Mouse (Mus musculus) liver, adult 2 months (tissue): Measurements from ENCODE around the gene N4bp1.

Experiments
- CTCF ChIP-seq: fragments of 200-500 bp; IDR thresholded peaks from 2 replicates; pipeline ENCODE4 v1.5.1; 2011; ENCODE audit warnings: low read depth, low read length, control low read depth
- POLR2A ChIP-seq: fragments of 200-500 bp; IDR thresholded peaks from 2 replicates; pipeline ENCODE4 v1.6.1; 2011; ENCODE audit warnings: low read length, control low read depth; ENCODE audit not compliant: insufficient read depth; ENCODE audit errors: extremely low read depth

GRCm38 (mm10) chr8:86862155-86862816 lies 22.8 kb downstream of the N4bp1 start:
- TF ChIP-seq CTCF, result no peak
- no peak for TF ChIP-seq POLR2A
